Mouse (Mus musculus) monocyte, adult 2 months (primary cell): ENCODE results near the gene Hspb2.
A peak's percentile ranks its signal among the peaks of the same experiment; 100 is the strongest.

Experiments used
- DNase-seq, 2 experiments: peaks; one replicate each; pipeline ENCODE4 v3.0.0; 2022; ENCODE audit warnings: low spot score in 2 of 2, low read depth in 1 of 2

Hspb2 gene

DNA sequence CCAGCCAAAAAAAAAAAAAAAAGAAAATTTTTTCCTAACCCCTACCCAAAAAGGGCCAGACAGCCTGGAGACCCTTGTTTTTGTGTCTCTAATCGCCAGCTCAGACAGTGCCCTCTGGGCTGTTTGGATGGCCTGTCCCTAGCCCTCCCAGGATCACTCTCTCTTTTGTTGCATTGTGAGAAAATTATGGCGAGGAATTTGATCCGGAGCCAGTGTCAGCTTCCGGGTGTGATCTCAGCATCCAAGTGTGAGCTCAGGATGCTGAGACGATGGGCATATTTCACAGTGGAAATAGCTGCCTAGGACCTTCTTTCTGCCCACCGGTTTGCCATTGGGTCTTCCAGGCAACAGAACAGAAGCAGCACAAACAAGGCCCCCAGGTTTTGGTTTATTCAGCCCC, 1.4 kb downstream of the Hspb2 start:
- no peak for DNase-seq

- no peak for DNase-seq
Observed at GRCm38 (mm10) chr9:50746214-50746677, 5.9 kb downstream of the Hspb2 start, which contains the start of gene 2310030G06Rik. Gene 2310030G06Rik, minus strand, starts transcription at chr9:50746536.

- DNase-seq, result no peak
Observed at GRCm38 (mm10) chr9:50745806-50746205, 6.3 kb downstream of the Hspb2 start.

GRCm38 (mm10) chr9:50742744-50743143, 9.4 kb downstream of the Hspb2 start:
- no peak for DNase-seq

GRCm38 (mm10) chr9:50742261-50742660, 9.9 kb downstream of the Hspb2 start:
- DNase-seq, result no peak

DNA sequence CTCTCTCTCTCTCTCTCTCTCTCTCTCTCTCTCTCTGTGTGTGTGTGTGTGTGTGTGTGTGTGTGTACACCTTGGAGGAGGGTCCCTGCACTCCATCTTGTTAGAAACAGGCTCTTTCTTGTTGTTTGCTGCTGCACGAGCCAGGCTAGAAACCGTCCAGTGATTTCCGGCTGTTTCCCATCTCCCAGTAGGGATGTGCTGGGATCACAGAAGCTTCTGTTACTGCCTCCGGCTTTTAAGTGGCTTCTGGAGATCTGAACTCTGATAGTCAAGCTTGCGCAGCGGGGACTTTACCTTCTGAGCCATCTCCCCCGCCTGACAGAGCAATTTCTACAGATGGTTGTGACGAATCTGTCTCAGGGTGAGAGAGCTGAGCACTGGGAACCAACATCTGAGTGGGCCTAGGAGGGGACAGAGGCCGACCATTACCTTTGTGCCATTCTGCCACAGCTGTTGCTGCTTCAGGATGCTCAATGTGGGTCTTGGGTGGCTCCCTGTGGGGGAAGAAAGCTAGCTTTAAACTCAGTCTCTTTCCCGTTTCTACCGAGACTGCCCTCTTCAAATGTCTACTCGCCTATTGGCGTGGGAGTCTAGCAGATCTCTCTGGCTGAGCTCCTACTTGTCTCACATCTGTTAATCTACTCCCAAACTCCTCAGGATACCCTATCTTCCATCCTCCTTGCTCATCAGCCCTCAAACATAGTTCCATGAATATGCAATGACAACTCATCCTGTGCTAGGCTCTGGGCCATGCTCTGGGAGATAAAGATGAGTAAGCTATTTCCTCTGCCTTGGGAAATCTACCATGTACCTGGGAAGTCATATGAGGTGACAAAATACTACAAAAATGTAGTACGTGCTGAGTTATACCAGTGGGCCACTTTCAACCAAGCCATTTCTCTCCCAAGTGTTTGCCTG, 11.0 kb downstream of the Hspb2 start:
- no peak for DNase-seq

DNA sequence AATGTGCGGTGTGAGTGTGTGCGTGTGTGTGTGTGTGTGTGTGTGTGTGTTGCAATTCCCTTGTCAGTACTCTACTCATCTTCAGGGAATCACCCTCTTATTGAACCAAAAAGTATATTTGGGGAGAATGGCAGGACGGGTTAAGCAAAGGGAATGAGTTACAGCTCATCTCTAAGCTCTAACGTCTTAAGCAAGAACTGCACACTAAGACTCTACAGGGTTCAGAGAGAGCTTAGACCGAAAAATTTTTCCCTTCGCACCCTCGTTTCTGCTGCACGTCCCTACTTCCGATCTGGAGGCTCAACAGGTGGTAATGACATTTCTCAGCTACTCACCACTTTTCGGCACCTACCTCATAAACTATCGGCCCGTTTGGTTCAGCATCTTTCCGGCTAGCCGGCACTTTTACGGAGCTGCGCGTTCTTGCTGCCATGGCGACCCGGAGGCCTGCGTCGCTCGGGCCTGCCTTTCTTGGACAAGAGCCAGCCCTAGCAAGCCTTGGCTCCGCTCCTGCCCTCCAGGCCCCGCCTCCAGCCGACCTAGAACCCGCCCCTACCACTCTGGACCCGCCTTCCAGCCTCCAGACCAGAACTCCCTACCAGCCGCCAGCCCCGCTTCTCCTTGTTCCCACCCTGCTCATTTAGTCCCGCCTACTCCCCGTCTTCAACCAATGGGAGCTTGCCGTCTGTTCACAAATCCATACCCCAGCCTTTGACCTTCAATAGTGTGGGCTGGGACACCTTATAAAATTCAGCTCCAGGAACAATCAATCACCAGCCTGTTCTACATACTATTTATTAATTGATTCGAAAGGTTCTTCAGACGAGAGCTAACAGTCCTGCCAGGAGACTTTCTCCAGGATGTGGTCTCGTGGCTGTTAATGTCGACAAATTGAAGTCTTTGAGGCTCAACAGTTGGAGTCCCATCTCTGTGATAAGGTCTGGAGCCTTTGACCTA, 13.0 kb downstream of the Hspb2 start, which contains the start of gene Dixdc1:
Dixdc1 (minus strand) TSS at position 604 of the 957 bp plus-strand sequence.
- peak; percentile 55 to 81 for DNase-seq

- DNase-seq, result no peak
Observed at GRCm38 (mm10) chr9:50734989-50735388, 17.2 kb downstream of the Hspb2 start.

DNA sequence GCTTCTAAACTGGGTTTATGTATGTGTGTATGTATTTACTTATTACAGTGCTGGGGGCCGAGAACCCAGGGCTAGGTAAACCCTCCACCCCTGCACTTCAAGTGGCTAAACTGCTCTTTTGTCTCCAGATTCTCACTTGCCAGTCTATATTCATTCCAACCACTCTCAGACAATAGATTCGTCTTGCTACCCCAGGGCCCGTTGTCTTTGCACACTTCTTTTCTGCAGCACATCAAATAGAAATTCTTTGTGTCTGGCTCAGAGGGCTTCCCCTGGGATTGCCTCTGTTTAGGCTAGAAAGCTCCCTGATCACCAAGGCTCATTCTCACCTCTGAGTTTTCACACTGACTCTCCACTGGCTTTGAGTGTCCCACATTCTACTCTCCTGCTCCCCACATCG, 19.6 kb downstream of the Hspb2 start:
- no peak for DNase-seq

DNA sequence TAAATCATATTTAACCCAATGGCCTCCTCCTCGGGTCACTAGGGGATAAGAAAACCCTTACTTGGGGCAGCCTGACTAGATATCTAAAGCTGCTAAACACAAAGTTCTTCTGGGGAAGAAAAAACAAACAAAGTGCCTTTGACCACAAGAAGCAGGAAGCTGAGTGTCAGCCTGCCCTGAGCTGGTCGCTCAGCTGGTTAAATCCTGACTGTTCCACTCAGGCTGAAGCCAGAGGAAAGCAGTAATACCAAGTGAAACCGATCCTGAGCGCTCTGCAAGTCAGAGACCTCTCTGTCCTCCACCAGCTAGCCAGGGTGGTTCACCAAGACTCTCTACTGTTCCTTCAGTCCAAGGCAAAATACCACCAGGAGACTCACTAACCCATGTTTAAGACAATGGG, 22.6 kb downstream of the Hspb2 start:
- no peak for DNase-seq

DNA sequence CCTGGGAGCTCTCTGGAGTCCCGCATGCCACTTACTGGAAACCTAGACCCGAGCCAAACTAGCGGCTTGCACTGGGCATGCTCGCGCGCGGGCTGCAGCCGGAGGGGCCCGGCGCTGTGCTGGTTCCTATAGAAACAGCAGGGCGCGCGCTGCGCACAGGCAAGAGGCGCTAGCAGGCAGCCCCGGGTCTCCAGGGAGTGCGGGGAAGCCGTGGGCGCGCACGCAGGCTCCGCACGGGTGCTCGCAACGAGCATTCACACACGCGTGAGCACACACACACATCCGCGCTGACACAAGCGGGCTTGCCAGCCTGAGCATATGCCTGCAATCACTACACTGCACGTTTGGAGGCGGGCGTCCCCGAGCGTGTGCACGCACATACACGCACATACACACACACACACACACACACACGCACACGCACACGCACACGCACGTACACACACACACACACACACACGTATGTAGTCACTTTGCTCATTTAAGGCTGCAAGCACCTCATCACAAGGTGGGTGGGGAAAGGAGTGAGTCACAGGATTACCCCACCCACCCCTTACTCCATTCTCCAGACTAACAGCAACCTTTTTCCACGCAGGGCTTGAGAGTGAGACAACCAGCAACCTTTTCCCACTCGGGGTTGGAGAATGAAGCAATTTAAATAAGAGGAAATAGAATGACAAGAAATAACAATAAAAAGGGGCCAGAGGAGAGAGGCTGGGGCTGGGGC, 24.1 kb downstream of the Hspb2 start:
- DNase-seq, result no peak

DNA sequence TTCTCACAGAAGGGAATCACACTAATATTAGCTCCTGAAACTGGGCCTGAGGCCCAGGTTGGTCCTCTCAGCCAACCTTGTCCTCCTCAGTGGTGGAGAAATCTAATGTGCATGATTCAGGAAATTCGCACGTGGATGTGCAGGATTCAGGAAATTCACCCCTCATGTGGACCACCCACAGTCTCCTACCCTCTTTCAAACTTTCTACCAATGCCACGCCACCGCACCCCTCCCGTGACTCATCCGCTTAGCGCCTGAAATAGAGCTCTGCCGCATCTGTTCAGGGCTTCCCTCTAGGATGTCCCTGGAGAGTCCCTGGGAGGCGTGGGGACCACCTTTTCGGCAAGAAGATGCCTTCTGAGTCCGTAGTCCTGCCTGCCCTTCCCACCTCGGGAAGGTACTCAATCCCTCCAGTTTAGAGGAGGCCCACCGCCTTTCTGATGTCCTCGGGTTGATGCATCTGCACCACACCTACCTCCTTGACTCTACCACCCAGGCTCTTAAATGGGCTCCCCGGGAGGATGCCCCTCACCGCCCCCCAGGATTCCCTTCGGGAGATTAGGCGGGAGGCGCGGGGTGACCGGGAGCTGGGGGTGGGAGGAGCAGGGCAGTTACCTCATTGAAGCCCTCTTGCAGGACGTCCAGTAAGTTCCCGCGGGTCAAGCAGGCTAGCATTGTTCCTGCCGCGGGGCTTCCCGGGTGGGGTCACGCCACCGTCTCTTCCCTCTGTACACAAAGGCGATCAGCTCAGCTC, 24.8 kb downstream of the Hspb2 start:
- no peak for DNase-seq

- no peak for DNase-seq
Observed at GRCm38 (mm10) chr9:50725921-50726590, 26.1 kb downstream of the Hspb2 start.

- DNase-seq, result no peak
Observed at GRCm38 (mm10) chr9:50724661-50725330, 27.4 kb downstream of the Hspb2 start.

DNA sequence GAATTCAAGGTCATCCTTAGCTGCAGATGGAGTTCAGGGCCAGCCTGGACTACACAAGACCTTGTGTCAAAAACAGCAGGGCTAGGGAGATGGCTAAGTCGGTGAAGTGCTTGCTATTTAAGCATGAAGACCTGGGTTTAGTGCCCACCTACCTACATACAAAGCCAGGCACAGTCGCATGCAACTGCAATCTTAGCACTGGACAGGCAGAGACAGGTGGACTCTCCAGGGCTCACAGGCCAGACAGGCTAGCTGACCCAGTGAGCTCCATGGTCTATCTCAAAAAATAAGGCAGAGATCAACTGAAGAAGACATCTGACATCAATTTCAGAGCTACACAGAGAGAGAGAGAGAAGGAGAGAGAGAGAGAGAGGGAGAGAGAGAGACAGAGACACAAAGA, 28.0 kb downstream of the Hspb2 start:
- DNase-seq, result no peak

- no peak for DNase-seq
Observed at GRCm38 (mm10) chr9:50723406-50723805, 28.7 kb downstream of the Hspb2 start.

- DNase-seq, result no peak
Observed at GRCm38 (mm10) chr9:50722451-50722911, 29.7 kb downstream of the Hspb2 start.

- no peak for DNase-seq
Observed at GRCm38 (mm10) chr9:50721061-50721460, 31.1 kb downstream of the Hspb2 start.

DNA sequence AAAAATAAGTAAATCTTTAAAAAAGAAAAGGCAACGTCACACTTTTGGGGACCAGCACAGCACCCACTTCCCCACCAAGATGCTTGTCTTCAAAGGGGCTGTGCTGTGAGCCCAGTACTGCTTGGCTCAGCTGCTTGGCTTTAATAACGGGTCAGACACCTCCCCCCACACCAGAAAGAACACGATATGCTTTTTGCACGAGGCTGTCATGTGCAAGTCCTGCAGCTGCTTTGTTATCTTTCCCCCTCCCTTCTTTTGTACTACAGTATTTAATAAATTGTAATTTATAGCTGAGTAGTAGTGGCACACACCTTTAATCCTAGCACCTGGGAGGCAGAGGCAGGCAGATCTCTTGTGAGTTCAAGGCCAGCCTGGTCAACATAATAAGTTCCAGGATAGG, 33.3 kb downstream of the Hspb2 start:
- no peak for DNase-seq
